Mouse (Mus musculus): ENCODE measurements around the gene Hnrnph3.
"Not testable (repeated sequence)": the region's sequence is repeated elsewhere in the genome, so short reads cannot be mapped to it uniquely, and the experiment has no call there.

Hnrnph3 gene

GRCm38 (mm10) chr10:63023749-63024579, at the start of gene Hnrnph3, which contains the start of gene Pbld2:
Gene Hnrnph3 (minus strand): TSS chr10:63024217.
Gene Pbld2 (plus strand): TSS chr10:63024315.
- peak; percentile 98 to 99 for DNase-seq (ENCODE audit: low spot score in 2 of 2)

GRCm38 (mm10) chr10:63065988-63066387, 42.0 kb upstream of the Hnrnph3 start:
- peak; percentile 3 to 69 for DNase-seq (ENCODE audit: low spot score in 2 of 2)

- DNase-seq (ENCODE audit: low spot score in 2 of 2): no peak
Measured at GRCm38 (mm10) chr10:63065561-63065960, 41.5 kb upstream of the Hnrnph3 start.

DNA sequence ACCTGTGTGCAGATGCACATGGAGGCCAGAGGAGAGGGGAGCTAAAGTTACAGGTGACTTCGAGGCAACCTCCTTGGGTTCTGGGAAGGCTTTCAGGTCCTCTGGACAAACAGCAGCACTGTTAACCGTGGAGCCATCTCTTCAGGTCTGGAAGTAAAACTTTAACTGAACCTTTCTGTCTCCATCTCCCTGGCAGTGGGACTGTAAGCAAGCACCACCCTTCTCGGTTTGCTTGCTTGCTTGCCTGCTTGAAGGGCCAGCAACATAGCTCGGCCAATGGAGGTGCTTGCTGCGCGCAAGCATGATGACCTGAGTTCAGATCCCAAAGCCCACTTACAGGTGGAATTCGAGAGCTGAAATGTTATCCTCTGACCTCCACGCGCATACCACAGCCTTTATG, 40.5 kb upstream of the Hnrnph3 start:
- DNase-seq (ENCODE audit: low spot score in 2 of 2): no peak

GRCm38 (mm10) chr10:63063365-63063764, 39.3 kb upstream of the Hnrnph3 start:
- no peak for DNase-seq (ENCODE audit: low spot score in 2 of 2)

GRCm38 (mm10) chr10:63062696-63063095, 38.7 kb upstream of the Hnrnph3 start:
- no peak for DNase-seq (ENCODE audit: low spot score in 2 of 2)

DNA sequence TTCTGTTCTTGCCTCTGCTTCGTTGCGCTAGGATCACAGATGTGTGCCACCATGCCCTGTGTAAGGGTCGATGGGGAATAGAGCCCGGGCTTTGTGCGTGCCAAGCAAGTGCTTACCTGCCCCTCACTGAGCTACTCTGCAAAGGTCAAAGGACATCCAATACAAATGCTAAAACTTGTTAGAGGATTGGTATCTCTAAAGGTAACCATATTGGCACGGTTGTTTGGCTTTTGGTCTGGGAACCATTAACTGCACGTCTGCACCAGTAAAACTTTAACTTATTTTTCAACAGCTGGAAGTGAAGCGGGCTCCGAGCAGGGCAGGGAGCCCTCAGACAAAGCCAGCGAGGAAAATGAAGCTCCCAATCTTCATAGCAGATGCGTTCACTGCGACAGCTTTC, 37.2 kb upstream of the Hnrnph3 start:
- DNase-seq (ENCODE audit: low spot score in 2 of 2): no peak

- DNase-seq (ENCODE audit: low spot score in 2 of 2): no peak
Measured at GRCm38 (mm10) chr10:63060406-63060805, 36.4 kb upstream of the Hnrnph3 start.

DNA sequence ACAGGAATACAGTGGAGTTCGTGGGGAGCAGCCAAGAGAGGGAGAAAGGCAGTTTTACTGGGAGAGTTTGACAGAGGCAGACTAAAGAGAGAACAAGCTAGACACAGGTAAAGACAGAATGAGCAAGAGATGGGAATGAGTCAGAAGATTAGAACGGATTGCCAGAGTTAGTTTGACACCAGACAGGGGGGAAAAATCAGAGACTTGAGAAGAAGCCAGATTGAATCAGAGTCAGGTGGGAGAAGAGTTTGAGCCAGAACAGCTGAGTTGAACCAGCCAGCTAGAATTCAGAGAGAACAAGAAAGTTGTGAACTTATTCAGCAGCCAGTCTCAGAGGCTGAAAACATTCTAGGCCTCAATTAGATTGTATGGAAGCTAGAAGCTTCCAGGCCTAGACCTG, 35.8 kb upstream of the Hnrnph3 start, which contains the start of gene Pbld1:
Gene Pbld1, plus strand, starts transcription at position 301 of the 400 bp plus-strand sequence.
- DNase-seq (ENCODE audit: low spot score in 2 of 2): no peak

- no peak for DNase-seq (ENCODE audit: low spot score in 2 of 2)
Measured at GRCm38 (mm10) chr10:63056966-63057750, 33.1 kb upstream of the Hnrnph3 start.

GRCm38 (mm10) chr10:63054586-63054985, 30.6 kb upstream of the Hnrnph3 start:
- DNase-seq (ENCODE audit: low spot score in 2 of 2): no peak

- not testable (repeated sequence) for DNase-seq (ENCODE audit: low spot score in 2 of 2)
Measured at GRCm38 (mm10) chr10:63054071-63054470, 30.1 kb upstream of the Hnrnph3 start.

DNA sequence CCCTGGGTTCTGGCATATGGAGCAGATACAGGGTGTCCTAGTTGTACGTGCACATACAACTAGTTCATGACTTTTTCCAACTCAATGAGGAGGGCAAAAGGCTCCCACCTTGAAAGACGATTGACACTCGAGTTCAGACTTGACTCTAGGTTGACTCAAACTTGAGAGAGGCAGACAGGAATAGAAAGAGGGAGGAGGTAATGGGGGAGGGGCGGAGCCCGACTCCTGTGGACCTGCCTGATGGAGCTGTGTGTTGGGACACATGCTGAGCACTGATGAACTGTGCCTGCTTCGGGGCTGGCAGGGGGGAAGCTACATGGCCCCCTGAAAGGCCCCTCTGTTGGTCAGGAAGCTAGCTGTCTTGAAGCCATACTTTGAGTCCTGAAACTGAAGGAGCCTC, 29.0 kb upstream of the Hnrnph3 start:
- DNase-seq (ENCODE audit: low spot score in 2 of 2): no peak

- DNase-seq (ENCODE audit: low spot score in 2 of 2): no peak
Measured at GRCm38 (mm10) chr10:63052011-63052410, 28.0 kb upstream of the Hnrnph3 start.

DNA sequence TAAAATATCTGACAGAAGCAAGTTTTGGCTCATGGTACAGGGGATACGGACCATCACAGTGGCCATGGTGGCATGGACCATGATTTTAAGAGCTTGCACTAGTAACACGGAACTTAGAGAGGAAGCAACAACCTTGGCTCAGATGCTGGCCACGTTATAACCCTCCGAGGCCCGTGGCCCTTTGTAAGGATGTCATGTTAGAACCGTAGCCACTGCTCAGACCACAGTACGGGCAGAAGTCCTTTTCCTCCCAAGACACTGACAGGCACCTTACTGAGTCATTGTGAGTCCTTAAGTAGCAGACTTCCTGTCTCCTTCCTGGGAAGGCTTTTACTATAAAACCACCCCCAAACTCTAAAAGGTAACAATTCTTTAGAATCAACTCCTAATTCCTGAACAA, 27.2 kb upstream of the Hnrnph3 start:
- DNase-seq (ENCODE audit: low spot score in 2 of 2): no peak

DNA sequence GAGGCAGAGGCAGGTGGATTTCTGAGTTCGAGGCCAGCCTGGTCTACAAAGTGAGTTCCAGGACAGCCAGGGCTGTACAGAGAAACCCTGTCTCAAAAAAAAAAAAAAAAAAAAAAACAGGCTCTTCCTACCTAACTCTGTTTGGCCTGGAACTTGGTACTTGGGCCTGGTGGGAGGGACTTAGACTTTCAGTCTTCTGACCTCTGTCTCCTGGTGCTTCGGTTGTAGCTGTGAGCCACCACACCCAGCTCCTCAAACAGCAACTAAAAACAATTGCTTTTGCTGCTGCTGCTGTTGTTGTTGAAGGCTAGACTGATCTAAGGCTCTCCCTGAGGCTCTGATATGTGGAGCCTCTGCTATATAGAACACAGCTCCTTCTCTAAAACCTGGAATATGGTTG, 25.1 kb upstream of the Hnrnph3 start:
- DNase-seq (ENCODE audit: low spot score in 2 of 2): no peak

DNA sequence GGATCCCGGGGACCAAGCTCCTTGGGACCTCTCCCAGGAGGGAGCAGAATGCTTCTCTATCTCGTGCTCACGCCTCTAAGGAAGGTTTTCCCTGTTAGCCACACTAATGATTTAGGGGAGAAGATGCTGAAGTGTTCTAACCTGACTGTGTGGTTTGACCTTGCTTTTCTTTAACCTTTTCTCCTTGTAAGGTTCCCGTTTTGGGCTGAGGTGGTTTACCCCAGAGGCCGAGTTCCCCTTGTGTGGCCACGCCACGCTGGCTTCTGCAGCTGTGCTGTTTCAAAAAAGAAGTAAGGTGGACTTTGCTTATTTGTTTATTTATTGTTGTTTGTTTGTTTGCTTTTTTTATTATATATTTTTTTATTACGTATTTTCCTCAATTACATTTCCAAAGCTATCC, 23.7 kb upstream of the Hnrnph3 start:
- no peak for DNase-seq (ENCODE audit: low spot score in 2 of 2)

DNA sequence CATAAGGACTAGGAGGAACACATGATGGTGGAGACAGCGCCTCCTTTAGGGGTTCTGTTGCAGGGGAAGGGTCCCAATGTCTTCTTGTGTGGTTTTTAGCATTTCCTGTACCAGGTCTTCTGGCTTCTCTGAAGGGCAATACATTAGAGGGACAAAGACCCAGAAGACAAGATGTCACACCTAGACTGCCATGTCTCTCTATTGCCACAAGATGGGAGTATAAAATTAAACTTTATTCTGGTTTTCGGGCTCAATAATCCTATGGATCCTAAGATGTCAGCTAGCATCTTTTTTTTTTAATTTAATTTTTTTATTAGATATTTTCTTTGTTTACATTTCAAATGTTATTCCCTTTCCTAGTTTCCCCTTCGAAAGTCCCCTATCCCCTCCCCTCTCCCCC, 19.1 kb upstream of the Hnrnph3 start:
- DNase-seq (ENCODE audit: low spot score in 2 of 2): no peak

GRCm38 (mm10) chr10:63039867-63040628, 16.0 kb upstream of the Hnrnph3 start:
- no peak for DNase-seq (ENCODE audit: low spot score in 2 of 2)

DNA sequence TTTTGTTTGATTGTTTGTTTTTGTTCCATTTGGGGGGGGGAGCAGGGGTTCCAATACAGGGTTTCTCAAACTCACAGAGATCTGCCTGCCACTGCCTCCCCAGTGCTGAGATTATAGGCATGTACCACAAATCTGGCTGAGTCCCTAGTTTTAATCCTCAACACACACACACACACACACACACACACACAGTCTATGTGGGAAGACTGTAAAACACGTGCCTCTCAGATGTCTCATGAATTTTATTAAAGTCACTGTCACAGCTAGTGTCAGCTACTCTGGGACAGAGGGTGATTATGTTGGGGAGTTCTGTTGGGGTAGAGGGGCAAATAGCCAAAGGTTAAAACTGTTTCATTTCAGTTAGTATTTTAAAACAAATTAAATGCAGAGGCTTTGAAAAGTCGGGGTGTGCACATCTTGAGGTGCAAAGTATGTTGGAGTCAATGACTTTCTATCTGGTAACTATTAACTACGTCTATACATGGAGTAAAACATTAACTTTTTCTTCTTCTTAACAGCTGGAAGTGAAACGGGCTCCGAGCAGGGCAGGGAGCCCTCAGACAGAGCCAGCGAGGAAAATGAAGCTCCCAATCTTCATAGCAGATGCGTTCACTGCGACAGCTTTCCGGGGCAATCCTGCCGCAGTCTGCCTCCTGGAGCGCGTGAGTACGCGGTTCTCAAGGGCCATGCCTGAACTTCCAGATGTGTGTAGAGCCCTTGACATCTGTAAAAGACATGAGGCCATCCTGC, 14.7 kb upstream of the Hnrnph3 start:
- no peak for DNase-seq (ENCODE audit: low spot score in 2 of 2)

- DNase-seq (ENCODE audit: low spot score in 2 of 2): no peak
Measured at GRCm38 (mm10) chr10:63032956-63033355, 8.9 kb upstream of the Hnrnph3 start.

All from natural killer cell, adult 2 months (primary cell).